Mouse (Mus musculus) adrenal gland, adult (tissue): Measurements from ENCODE around the gene Tex38.
A peak's percentile ranks its signal among the peaks of the same experiment; 100 is the strongest.

Experiments
- DNase-seq, 2 experiments: peaks; one replicate each; pipeline ENCODE4 v3.0.0; 2022 to 2023; ENCODE audit warnings: low spot score in 1 of 2; ENCODE audit not compliant: inconsistent age in 2 of 2

Gene Tex38

DNA sequence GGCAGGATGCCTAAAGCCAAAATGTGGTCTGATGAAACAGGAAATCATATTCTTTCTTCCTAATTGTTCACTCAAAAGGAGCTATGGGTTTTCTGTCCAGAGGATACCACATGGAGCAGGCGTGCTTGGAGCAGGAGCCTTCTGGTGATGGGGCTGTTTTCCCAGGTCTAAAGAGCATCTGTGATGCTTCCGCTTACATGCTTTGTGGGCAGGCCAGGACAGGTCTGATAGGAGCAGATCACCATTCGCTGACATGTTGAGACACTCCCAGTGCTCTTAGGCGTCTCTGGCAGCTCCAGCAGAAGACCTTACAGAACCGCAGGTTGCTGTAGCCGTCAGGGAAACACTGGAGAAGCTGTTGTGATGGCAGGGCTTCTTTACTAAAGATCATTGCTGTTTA is 5.8 kb downstream of the Tex38 start:
- DNase-seq = no peak

DNA sequence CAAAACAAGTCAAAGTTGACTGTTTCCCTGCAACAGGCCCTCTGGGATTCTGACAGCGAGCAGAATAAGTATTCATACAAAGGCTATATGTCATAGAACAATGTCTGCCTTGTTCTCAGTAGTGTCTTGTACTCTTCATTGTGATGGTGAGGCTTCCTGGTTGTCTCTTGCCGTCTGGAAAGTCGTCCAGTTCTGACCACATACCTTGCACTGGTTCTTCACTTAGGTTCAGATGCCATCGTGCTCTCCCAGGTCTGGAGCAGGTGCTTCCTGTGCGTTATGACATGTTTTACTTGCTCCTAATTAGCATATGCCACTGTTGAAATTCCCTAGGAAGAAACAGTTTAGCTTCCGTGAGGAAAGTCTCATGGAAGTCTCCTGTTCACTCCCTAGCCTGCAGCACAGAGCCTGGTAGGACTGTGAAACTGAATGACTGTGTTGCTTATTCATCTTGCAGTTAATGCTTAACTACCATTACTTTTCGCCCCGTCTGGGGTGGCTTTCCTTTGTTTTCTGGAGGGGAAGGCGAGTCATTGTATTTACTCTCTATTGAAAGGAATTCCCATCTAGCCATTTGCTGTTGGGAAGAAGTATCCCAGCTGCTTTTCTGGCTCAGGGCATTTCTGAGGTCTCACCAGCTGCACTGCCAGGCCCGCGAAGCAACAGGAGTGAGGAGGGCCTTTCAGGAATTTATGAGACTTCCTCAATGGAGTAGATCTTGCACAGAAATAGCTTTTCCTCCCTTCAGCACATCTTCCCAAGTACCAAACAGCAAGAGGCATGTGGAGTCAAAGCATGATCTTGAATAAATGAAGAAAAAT is 13.0 kb downstream of the Tex38 start:
- no peak for DNase-seq

DNA sequence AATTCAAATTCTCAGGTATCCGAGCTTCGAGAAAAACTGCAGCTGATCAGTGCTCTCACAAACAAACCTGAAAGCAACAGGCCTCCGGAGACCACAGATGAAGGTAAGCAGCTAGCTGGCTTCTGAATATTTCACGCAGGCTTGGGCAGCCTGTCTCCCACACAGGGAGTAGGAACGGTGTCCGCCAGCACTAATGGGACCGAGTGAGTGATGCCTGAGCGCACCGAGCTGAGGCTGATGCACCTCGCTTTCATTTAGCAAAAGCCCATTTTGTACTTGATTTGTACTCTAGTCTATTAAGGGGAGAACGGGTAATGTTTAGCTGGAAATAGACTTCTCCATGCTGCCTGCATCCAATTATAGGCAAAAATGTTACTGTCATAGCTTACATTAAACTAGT is 16.2 kb downstream of the Tex38 start:
- no peak for DNase-seq

DNA sequence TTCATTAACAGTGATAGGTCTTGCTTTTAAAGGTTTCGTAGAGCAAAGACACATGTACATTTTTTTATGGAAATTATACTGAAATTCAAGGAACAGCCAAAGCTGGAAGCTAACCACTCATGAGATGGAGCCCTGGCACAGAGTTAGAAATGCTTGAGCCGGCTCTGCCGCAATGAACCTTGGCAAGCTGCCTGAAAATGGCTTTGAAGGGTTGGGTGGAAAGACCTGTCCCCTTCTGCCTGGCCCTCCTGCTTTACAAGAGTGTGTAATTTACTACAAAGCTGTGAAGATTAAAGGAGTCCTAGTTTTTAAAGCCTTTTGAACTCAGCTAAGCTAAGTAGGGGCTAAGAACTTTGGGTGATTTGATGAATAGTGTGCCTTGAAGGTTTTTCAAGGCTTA is 19.6 kb downstream of the Tex38 start:
- peak; percentile 70 to 88 for DNase-seq

DNA sequence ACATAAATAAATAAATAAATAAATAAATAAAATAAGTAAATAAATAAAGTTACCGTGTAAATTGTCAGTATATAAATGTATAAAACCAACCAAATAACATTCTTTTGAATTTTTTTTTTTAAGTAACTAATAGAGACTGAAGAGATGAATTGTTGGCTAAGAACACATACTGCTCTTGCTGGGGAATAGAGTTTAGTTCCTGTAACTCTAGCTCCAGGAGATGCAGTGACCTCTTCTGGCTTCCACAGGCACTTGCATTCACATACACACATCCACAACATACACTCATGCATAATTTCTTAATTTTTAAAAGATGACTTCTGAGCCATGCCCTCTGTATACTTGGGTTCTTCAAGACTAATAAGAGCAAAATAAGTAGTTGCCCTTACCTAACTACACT is 26.0 kb downstream of the Tex38 start:
- DNase-seq = no peak

DNA sequence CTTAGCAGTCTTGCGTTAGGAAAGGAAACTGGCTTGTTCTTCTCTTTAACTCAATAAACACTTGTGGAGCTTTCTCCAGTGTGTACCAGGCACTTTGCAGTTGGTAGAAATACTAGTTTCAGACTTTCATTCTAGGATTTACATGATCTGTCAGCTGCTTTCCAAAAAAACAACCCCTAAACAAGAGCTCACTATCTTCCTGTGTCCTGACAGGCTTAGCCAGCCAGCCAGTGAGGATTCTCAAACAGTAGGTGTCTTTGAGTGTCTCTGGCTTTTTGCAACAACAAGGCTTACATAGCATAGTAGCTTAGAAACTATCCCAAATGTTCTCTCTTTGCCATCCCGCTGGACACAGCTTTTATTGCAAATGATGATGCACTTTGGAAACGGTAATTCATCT is 26.7 kb downstream of the Tex38 start:
- DNase-seq = no peak

DNA sequence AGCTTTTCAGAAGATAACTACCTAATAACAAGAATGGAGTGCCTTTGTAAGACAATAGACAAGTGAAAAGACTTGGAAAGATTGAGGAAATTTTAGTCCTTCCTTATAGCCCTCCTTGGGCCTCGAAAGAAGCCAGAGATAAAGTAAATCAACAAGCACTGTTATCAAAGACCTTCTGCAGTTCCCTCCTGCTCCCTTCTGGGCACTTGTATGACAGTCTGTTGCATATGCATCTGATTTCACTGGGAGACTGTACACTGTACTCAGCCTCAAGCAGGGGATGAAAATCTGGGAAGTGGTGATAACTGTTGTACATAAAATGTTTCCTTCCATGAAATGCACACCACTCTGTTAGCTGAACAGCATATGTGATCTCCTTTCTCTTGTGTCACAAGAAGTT is 31.5 kb downstream of the Tex38 start:
- DNase-seq = no peak

DNA sequence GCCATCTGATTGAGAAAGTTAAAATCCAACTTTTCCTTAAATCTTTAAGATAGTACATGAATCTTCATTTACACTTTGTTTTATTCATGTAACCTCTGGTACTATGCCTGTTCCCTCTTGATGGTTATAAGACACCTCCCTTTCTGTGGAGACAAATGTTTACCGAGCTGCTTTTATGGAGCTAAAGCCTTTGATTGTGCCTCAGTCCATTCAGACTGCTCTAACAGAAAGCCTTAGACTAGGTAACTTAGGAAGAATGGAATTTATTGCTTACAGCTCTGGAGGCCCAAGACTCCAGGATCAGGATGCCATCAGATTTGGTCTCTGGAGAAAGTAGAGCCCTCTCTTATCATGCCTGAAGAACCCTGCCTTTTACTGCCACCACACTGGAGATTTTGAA is 32.6 kb downstream of the Tex38 start:
- DNase-seq = no peak

DNA sequence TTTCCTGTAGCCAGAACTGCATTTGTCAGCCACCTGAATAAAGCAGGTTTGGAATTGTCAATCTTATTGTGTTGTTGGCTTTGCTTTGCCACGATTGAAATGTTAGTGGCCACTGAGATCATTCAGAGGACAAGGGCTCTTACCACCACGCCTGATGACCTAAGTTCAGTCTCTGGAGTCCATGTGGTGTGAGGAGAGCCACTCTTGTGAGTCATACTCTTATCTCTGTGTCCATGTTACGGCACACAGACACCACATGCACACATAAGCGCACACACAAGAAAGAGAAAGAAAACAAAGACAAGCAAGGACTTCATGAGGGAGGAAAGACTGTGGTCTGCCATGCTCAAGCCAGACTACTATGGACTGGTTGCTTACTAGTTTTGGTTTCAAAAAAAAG is 37.7 kb downstream of the Tex38 start:
- peak; percentile 29 to 68 for DNase-seq

DNA sequence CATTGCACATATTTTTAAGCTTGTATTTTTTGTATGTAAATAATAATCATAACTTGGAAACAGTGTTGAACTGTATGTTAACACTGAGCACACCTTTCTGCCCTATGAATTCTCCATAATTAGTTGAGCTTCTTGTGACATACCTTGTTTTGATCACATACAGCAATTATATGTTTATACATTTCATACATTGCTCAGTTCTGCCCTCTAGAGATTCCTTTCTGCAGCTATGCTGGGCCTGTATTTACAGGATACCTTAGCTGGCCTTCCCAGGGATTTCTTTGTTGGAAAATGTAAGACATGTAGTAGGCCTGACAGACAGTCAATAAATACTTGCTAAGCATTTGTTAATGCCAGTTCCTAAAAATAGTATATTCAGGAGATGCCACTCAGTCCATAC is 38.2 kb downstream of the Tex38 start:
- DNase-seq = no peak

DNA sequence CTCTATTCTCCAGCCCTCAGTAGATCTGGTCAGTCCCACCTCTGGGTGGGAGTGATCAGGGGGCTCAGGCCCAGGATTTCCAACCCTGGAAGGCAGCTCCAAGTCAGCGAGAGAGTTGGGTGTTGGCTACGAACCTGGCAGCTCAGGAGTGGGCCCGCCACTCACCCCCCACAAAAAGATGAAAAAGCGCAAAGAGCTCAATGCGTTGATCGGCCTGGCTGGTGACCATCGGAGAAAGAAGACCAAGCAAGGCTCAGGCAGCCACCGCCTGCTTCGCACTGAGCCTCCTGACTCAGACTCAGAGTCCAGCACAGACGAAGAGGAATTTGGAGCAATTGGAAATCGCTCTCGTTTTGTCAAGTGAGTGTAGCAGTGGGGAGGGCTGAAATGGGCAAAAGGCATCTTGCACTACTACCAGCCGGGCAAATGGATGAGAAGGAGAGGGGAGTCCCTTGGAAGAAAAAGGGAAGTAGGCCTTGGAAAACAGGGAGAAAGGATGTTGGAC is 42.3 kb downstream of the Tex38 start:
- DNase-seq = peak; percentile 45 to 76

DNA sequence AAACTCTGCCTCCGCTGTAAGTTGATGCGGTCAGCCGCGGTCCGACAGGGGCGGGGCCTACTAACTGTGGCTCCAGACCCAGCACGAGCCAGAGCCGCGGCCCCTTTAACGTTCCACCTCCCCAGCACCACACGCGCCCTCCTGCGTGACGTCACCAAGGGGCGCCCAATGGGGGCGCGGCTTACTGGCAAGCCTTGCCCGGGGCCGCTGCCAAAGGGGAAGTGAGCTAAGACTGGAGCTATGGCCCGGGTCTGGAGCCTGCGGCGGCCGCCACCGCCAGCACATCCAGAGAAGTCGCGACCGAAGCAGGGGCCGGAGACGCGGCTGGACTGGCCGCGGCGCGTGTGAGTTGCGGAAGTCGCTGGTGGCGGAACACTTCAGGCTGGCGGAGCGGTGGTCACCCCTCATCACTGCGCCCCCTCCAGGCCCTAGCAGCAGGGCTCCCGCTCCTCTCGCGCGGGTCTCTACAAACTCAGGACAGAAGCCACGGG is 43.2 kb downstream of the Tex38 start, which contains the start of gene Efcab14:
Gene Efcab14 (plus strand): TSS at position 194 of the 491 bp plus-strand sequence.
- peak; percentile 99 for DNase-seq

DNA sequence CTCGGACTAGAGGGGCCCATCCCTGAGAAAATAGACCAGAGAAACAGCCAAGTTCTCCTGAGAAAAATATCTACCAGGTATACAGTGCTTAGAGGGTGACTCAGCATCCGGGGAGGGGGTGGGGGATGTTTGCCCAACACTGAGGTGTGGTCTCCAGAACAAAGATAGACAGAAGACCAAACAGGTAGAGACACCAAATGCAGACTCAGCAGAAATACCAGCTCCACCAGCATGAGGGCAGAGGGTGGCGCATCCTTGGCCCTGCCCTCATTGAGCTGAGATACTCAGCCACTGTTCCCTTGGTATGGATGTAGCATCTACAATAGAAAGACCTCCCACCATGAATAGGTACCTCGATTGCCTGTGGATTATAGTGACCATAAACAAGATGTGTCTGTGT is 46.0 kb downstream of the Tex38 start:
- peak in 1 of 2 experiments; percentile 12 for DNase-seq

DNA sequence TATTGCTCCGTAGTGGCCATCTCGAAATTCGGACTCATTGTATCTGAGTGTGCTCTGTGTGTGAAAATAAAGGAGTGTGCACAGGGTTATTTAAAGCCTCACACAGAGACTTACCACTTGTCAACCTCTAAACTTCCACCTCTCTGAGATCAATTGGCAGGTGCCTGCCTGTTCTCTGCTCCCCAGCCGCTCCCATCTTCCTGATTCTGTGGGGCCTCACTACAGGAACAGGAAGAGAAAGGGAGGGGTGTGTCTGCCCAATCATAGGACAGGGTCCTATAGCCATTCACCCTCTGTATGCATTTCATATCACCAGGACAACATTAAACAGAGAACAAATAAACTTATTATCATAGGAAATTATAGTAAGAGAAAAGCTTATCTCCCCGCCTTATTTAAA is 47.1 kb downstream of the Tex38 start:
- no peak for DNase-seq

DNA sequence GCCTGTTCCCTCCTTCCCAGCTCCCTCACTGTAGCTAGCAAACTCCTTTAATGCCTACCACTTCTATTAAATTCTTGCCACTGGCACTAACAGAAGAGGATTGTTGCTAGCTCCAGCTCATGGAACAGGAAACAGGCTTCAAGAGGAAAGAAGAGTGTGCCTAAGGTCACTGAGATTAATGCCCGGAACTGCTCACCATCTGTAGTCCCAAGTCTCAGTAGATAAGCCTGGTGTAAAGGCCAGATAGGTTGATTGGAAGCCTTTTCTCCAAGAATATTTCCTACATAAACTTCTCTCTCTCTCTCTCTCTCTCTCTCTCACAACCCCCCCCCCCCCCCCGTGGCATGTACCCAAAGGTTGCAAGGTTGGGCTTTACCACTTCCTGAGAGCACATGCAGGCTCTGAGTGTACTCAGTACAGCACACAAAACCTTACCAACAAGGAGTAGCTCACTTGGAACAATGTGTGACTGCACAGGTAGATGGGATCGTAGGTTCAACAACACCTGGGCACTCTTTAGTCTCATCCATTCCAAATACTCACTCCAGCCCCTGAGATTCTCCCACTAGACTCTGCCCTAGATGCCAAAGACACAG is 48.5 kb downstream of the Tex38 start:
- DNase-seq = peak in 1 of 2 experiments; percentile 20

DNA sequence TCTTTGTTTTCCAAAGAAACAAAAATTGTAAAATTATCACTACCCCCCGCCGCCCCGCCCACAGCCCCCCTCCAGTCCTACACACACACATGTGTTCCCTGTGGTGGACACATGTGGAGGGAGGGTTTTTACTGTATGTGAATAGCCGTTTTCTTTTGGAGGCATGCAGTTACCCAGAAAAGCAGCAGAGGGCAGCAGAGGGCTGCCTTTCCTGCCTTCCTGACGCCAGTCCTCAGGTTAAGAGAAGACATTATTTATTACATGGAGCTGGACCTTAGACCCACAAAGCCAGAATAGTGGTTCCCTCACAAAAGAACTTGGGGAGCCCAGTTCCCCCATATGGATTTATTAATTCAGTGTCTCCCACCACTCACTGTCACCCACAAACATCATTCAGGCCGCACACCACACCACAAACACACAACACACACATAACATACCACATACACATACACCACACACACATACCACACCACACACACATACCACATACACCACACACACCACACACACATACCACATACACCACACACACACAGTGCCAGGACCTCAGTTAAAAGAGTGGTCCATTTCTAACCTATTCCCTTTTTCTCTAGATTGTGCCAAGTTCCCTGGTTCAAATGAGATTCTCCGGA is 49.1 kb downstream of the Tex38 start:
- peak; percentile 74 to 92 for DNase-seq
